In the genomic region with DNA sequence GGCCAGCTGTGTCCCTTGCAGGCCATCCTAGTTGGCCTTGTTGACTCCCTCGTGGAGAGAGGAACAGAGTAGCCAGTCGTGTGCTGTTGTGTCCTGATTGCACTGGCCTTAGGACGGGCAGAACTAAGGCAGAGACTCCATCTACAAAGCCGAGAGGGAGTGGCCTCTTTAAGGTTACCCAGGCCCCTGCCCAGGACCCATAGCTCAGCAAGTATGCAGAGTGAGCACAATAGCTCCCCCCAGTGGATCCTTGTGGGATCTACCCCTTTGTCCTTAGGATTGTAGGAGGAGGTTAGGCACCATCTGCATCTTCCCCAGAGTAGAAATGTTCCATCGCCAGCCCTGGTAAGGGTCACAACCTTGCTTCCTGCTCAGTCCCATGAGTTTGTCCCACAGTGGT, we compare ENCODE assay signal across 9 mouse cellular contexts. TPM values are rescaled to one million over a fixed set of nuclear protein-coding genes. Genes with fewer than 3 reads are reported as not detected.
DNase-seq lines count a peak whose midpoint lies in the region; ATAC-seq and TF ChIP-seq lines count a peak whose summit lies in the region.
"Had no signal": no experiment of that assay in that cellular context is flagged by ENCODE, and none has a peak within 500 bp of the region (broad histone marks: within the 10 kb centered on the region; RNA-seq: fewer than 3 reads in every experiment).

No protein-coding gene starts in this region.

- H3K27me3 ChIP-seq in midbrain, embryonic 10.5 days (ENCODE audit: low read depth, poor library complexity, severe bottlenecking): no peaks in the 10 kb centered on the region
- no peaks in the 10 kb centered on the region for H3K27me3 ChIP-seq in midbrain, embryonic 15.5 days (replicated peaks)
- no peaks in the 10 kb centered on the region for H3K27me3 ChIP-seq in midbrain, embryonic 14.5 days (ENCODE audit: control insufficient read depth, insufficient read depth, low read length)
- H3K27me3 ChIP-seq in thymus, adult 2 months (ENCODE audit: control insufficient read depth, insufficient read depth, low read length): no peaks in the 10 kb centered on the region
- H3K27me3 ChIP-seq: midbrain, embryonic 12.5 days had no signal

- H3K9me3 ChIP-seq in midbrain, embryonic 10.5 days (replicated peaks): no peaks in the 10 kb centered on the region; the same call in 1 of the 2 replicates
- no peaks in the 10 kb centered on the region for H3K9me3 ChIP-seq in midbrain, embryonic 15.5 days
- no peaks in the 10 kb centered on the region for H3K9me3 ChIP-seq in midbrain, embryonic 14.5 days (ENCODE audit: control insufficient read depth, low read length)

- TF ChIP-seq POLR2A in thymus, adult 2 months (IDR thresholded peaks at IDR 0.05; ENCODE audit: control insufficient read depth, extremely low read depth, insufficient read depth, low read length, poor library complexity): no peak

- intact Hi-C loops in heart, postnatal 10 days (cut with DNase I): no loop called here
- intact Hi-C loops in left cerebral cortex, postnatal 10 days (cut with DNase I): no loop called here

- H3K4me1 ChIP-seq in midbrain, embryonic 10.5 days: no peaks in the 10 kb centered on the region
- H3K4me1 ChIP-seq in midbrain, embryonic 15.5 days: no peaks in the 10 kb centered on the region
- H3K4me1 ChIP-seq in midbrain, embryonic 14.5 days (ENCODE audit: control insufficient read depth, insufficient read depth, low read length): no peaks in the 10 kb centered on the region
- 0 out of 2 replicates have a peak, but pooled peaks cover 2% of the 10 kb centered on the region for H3K4me1 ChIP-seq in thymus, adult 2 months (replicated peaks; ENCODE audit: control insufficient read depth, insufficient read depth, low read length)
- H3K4me1 ChIP-seq: midbrain, embryonic 12.5 days had no signal

- no peak for ATAC-seq in midbrain, embryonic 15.5 days (replicated peaks)
- no peak for ATAC-seq in midbrain, embryonic 14.5 days (ENCODE audit: low FRiP score, low TSS enrichment)

- TF ChIP-seq CTCF in thymus, adult 2 months (IDR thresholded peaks at IDR 0.05; ENCODE audit: borderline replicate concordance, control insufficient read depth, extremely low read depth, insufficient read depth, low read length, poor library complexity): peak; percentile 59; the same call in 1 of the 2 replicates

- H3K36me3 ChIP-seq in midbrain, embryonic 10.5 days: no peaks in the 10 kb centered on the region
- no peaks in the 10 kb centered on the region for H3K36me3 ChIP-seq in midbrain, embryonic 15.5 days (replicated peaks)
- H3K36me3 ChIP-seq in midbrain, embryonic 14.5 days (ENCODE audit: control insufficient read depth, insufficient read depth, low read length): no peaks in the 10 kb centered on the region
- no peaks in the 10 kb centered on the region for H3K36me3 ChIP-seq in thymus, adult 2 months (ENCODE audit: control insufficient read depth, insufficient read depth, low read length)
- H3K36me3 ChIP-seq: midbrain, embryonic 12.5 days had no signal

- DNase-seq in midbrain, embryonic 10.5 days (ENCODE audit: low spot score): peak; percentile 61
- peak; percentile 56 for DNase-seq in T-cell, adult 2 months (ENCODE audit: low spot score)
- DNase-seq in cerebellum, postnatal 25 days: peak; percentile 46 to 70
- DNase-seq in heart, postnatal 10 days: peak; percentile 49 to 72
- DNase-seq in left cerebral cortex, postnatal 10 days (ENCODE audit: extremely low spot score in 1 of 2, low spot score in 2 of 2): peak; percentile 25 to 72
- peak; percentile 68 for DNase-seq in midbrain, embryonic 14.5 days
- peak; percentile 71 for DNase-seq in thymus, adult 2 months

- H3K4me2 ChIP-seq in midbrain, embryonic 15.5 days: no peak overlapping the region
- no peak overlapping the region for H3K4me2 ChIP-seq in midbrain, embryonic 14.5 days (ENCODE audit: low read length)
- H3K4me2 ChIP-seq: midbrain, embryonic 12.5 days had no signal

- H3K4me3 ChIP-seq in midbrain, embryonic 10.5 days: no peak overlapping the region
- H3K4me3 ChIP-seq in midbrain, embryonic 15.5 days: no peak overlapping the region
- H3K4me3 ChIP-seq in midbrain, embryonic 14.5 days (replicated peaks; ENCODE audit: low read depth, low read length): no peak overlapping the region
- no peak overlapping the region for H3K4me3 ChIP-seq in thymus, adult 2 months (ENCODE audit: control insufficient read depth, insufficient read depth, low read length)
- H3K4me3 ChIP-seq: midbrain, embryonic 12.5 days had no signal

- 33% methylated on average over 5 of the region's 5 CpGs for WGBS in midbrain, embryonic 10.5 days
- 37% methylated on average over 5 of the region's 5 CpGs for WGBS in midbrain, embryonic 15.5 days
- WGBS in midbrain, embryonic 14.5 days: 30% methylated on average over 5 of the region's 5 CpGs
- WGBS in thymus, adult 2 months: 69% methylated on average over 5 of the region's 5 CpGs

- no peak overlapping the region for H3K27ac ChIP-seq in midbrain, embryonic 10.5 days (replicated peaks)
- H3K27ac ChIP-seq in midbrain, embryonic 15.5 days: no peak overlapping the region
- H3K27ac ChIP-seq in midbrain, embryonic 14.5 days (replicated peaks; ENCODE audit: low read depth, low read length): no peak overlapping the region
- no peak overlapping the region for H3K27ac ChIP-seq in thymus, adult 2 months (ENCODE audit: control insufficient read depth, insufficient read depth, low read length)
- H3K27ac ChIP-seq: midbrain, embryonic 12.5 days had no signal

- no peak overlapping the region for H3K9ac ChIP-seq in midbrain, embryonic 15.5 days
- no peak overlapping the region for H3K9ac ChIP-seq in midbrain, embryonic 14.5 days (replicated peaks; ENCODE audit: low read length)
- H3K9ac ChIP-seq: midbrain, embryonic 12.5 days had no signal

RNA-seq across cellular contexts. Expression of a gene that starts 27.5 kb away (rescaled TPM):
- 2.0 and 2.5 TPM in 2 replicates for polyA plus RNA-seq in midbrain, embryonic 10.5 days (2016; fragmentation: Nextera tagmentation; extraction: Ambion mirVana)
- polyA plus RNA-seq in midbrain, embryonic 15.5 days (2015; fragmentation: Nextera tagmentation; extraction: Ambion mirVana): 1.1 and 1.6 TPM in 2 replicates
- 1 to 10 TPM; 1.4 to 1.8 TPM for total RNA-seq in heart, postnatal 10 days (2021)
- total RNA-seq in left cerebral cortex, postnatal 10 days (2021): 1 to 10 TPM; 1.6 to 1.8 TPM
- 0.86 and 0.94 TPM in 2 replicates for polyA plus RNA-seq in midbrain, embryonic 14.5 days (2014; fragmentation: Nextera tagmentation; extraction: Ambion mirVana)
- polyA plus RNA-seq in thymus, adult 2 months (2012; rRNA removed): 2.1 and 4.5 TPM in 2 replicates

RNA-seq across cellular contexts. Expression of a gene that starts 30.9 kb away (rescaled TPM):
- polyA plus RNA-seq in midbrain, embryonic 10.5 days (2016; fragmentation: Nextera tagmentation; extraction: Ambion mirVana): 52.0 and 69.2 TPM in 2 replicates
- polyA plus RNA-seq in midbrain, embryonic 15.5 days (2015; fragmentation: Nextera tagmentation; extraction: Ambion mirVana): 169 and 192 TPM in 2 replicates
- total RNA-seq in heart, postnatal 10 days (2021): 100 to 1,000 TPM; 806 to 812 TPM
- total RNA-seq in left cerebral cortex, postnatal 10 days (2021): 1,000 to 10,000 TPM; 1,196 to 1,248 TPM
- 129 and 260 TPM in 2 replicates for polyA plus RNA-seq in midbrain, embryonic 14.5 days (2014; fragmentation: Nextera tagmentation; extraction: Ambion mirVana)
- polyA plus RNA-seq in thymus, adult 2 months (2012; rRNA removed): 1,527 and 1,921 TPM in 2 replicates
